Mouse (Mus musculus) forebrain, embryonic 11.5 days (tissue): ENCODE measurements at regions not wholly inside any gene's neighbourhood (a gene's known extent, or its start where the extent isn't known, plus 50 kb on each side); places are given as distances from the start of the nearest gene placed in this dataset.

Source experiments
- ATAC-seq: fragments of 200-750 bp; cut with Nextera tagmentation; replicated peaks from 2 replicates; pipeline ENCODE4 v1.8.0; 2017; ENCODE audit warnings: moderate TSS enrichment; ENCODE audit not compliant: low FRiP score
- DNase-seq: peaks from one replicate; pipeline ENCODE4 v3.0.0-alpha.2; 2017; ENCODE audit warnings: low spot score
- H3K27ac ChIP-seq: fragments of 300-500 bp; sonication (generic); 2 replicates; pipeline ENCODE4 v1.5.1; 2014; ENCODE audit warnings: low read depth, low read length
- H3K27me3 ChIP-seq: fragments of 300-500 bp; sonication (generic); 2 replicates; pipeline ENCODE4 v1.6.1; 2014; ENCODE audit warnings: mild to moderate bottlenecking, low read length, mixed read lengths; ENCODE audit not compliant: control insufficient read depth, insufficient read depth
- H3K36me3 ChIP-seq: fragments of 300-500 bp; sonication (generic); 2 replicates; pipeline ENCODE4 v1.6.1; 2014; ENCODE audit warnings: mild to moderate bottlenecking, low read length, moderate library complexity, mixed read lengths; ENCODE audit not compliant: control insufficient read depth, insufficient read depth
- H3K4me1 ChIP-seq: fragments of 300-500 bp; sonication (generic); replicated peaks from 2 replicates; pipeline ENCODE4 v1.6.1; 2014; ENCODE audit warnings: low read length, mixed read lengths; ENCODE audit not compliant: control insufficient read depth, insufficient read depth
- H3K4me2 ChIP-seq: fragments of 300-500 bp; sonication (generic); 2 replicates; pipeline ENCODE4 v1.6.1; 2014; ENCODE audit warnings: low read depth, mild to moderate bottlenecking, low read length, moderate library complexity, mixed read lengths; ENCODE audit not compliant: severe bottlenecking
- H3K4me3 ChIP-seq: fragments of 300-500 bp; sonication (generic); 2 replicates; pipeline ENCODE4 v1.5.1; 2014; ENCODE audit warnings: low read depth, low read length
- H3K9ac ChIP-seq: fragments of 300-500 bp; sonication (generic); 2 replicates; pipeline ENCODE4 v1.6.1; 2014; ENCODE audit warnings: low read length
- H3K9me3 ChIP-seq: fragments of 300-500 bp; sonication (generic); 2 replicates; pipeline ENCODE4 v1.6.1; 2016; ENCODE audit warnings: low read length, mixed read lengths; ENCODE audit not compliant: control insufficient read depth
- WGBS: fragments of 180-500 bp; shearing (Covaris S2); extraction: QIAGEN DNeasy Blood & Tissue Kit; methylation state at CpG from one replicate; pipeline ENCODE4 v1.1.7; 2014; 5-methylcytosine and 5-hydroxymethylcytosine counted together

DNA sequence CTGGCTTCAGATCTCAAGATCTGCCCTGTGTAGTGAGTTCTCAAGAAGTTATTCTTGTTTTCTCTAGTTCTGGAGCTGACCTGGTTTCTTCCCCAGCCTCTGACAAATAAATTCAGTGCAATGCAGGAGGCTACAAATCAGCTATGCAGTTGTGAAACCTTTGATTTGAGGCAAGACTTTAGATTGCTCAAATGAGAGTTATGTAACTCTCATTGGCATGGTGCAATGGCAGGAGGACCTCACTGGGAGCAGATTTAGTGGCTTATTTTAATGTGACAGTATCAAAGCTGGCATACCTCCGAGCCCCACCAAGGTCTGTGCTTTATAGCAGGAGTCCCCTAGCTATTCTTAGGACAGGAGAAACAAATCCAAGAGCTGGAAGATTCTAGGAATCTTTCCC lies 427.8 kb upstream of the Klf4 start:
- Histone ChIP-seq H3K27ac (no peak overlapping the region), H3K4me3 (no peak overlapping the region), H3K9me3 (no peaks in the 10 kb centered on the region), H3K27me3 (no peaks in the 10 kb centered on the region), H3K9ac (no peak overlapping the region), H3K4me2 (no peak overlapping the region), H3K4me1 (no peaks in the 10 kb centered on the region), H3K36me3 (no peaks in the 10 kb centered on the region)
- 73% methylated on average over 1 of the region's 1 CpGs for WGBS
- ATAC-seq (no peak), DNase-seq (no peak)

DNA sequence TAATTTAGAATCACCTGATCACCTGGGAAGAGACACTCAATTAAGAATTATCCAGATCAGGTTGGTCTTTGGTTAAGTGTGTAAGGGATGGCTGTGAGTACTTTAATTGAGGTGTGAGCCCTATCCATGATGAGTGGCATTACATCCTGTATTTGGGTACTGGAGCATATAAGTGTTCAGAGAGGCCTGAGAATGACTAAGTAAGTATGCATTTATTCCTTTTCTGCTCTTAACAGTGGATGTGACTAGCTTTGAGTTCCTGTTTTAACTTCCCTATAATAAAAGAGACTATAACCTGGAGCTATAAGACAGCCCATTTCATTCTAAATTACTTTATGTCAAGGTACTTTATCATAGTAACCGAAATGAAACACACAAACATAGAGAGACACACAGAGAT lies 421.4 kb upstream of the Klf4 start:
- Histone ChIP-seq H3K4me2 (no peak overlapping the region), H3K9ac (no peak overlapping the region), H3K27ac (no peak overlapping the region), H3K9me3 (no peaks in the 10 kb centered on the region), H3K27me3 (no peaks in the 10 kb centered on the region), H3K4me3 (no peak overlapping the region), H3K4me1 (no peaks in the 10 kb centered on the region), H3K36me3 (no peaks in the 10 kb centered on the region)
- no peak for DNase-seq
- 95% methylated on average over 1 of the region's 1 CpGs for WGBS
- ATAC-seq, result no peak

DNA sequence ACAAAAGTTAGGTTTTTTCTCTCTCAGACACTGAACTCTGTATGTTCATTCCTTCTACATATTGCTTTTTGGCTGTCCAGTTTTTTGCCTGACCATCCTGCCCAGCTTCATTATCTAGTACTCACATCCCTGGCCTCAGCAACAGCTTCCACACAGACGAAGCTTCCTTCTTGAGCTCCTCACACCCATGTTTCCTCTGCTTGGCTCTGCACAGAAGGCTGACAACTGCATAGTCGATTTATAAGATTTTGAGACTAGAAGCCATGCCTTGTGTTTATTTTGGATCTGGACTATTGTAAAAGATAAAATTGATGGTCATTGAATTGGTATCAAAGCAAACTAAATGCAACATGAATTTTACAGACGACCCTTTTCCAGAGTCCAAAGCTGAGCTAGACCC lies 420.0 kb upstream of the Klf4 start:
- Histone ChIP-seq H3K9me3 (no peaks in the 10 kb centered on the region), H3K4me1 (no peaks in the 10 kb centered on the region), H3K4me2 (no peak overlapping the region), H3K27ac (no peak overlapping the region), H3K27me3 (no peaks in the 10 kb centered on the region), H3K4me3 (no peak overlapping the region), H3K9ac (no peak overlapping the region), H3K36me3 (no peaks in the 10 kb centered on the region)
- ATAC-seq, result no peak
- 87% methylated on average over 3 of the region's 3 CpGs for WGBS
- DNase-seq, result no peak

DNA sequence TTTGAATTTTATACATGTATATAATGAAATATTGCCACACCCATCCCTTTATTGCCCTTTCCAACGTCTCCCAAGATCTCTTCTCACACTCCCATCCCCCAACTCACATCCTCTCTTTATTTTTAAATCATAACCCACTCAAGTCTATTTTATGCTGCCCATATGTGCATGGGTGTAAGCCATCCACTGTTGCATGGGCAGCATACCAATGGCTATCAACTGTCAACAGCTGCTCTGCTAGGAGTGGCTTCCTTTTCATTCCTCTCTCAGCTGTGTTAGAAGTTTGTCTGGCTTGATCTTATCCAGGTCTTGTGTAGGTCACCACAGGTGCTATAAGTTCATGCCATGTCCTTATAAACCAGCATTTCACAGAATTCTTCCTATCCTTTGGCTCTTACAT lies 409.2 kb upstream of the Klf4 start:
- H3K9ac ChIP-seq, result no peak overlapping the region

DNA sequence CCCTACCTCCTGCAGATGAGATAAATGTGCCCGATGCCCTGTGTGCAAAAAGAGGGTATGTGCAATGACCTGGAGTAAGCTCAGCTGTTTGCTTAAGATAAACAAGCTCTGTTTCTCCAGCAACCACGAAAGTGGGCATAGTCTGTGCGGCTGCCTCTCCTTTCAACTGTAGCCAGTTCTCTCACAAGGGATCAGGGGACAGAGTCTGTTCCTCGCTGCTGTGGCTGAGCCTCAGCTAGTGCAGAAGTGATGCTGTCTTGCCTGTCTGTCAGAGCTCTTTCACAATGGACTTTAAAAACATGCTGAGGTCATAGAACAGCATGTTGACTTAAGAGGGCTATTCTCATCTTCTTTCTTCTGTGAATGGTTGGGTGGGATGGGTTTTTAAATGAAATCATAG lies 406.1 kb upstream of the Klf4 start:
- Histone ChIP-seq H3K4me1 (no peaks in the 10 kb centered on the region), H3K27me3 (no peaks in the 10 kb centered on the region), H3K36me3 (no peaks in the 10 kb centered on the region), H3K9ac (no peak overlapping the region), H3K9me3 (no peaks in the 10 kb centered on the region), H3K27ac (no peak overlapping the region), H3K4me3 (no peak overlapping the region), H3K4me2 (no peak overlapping the region)
- WGBS, result 71% methylated on average over 4 of the region's 4 CpGs
- DNase-seq (no peak), ATAC-seq (no peak)

More for the DNA sequence above, 409.2 kb upstream of the Klf4 start:
- no peak for ATAC-seq
- no peak overlapping the region for H3K27ac ChIP-seq
- no peaks in the 10 kb centered on the region for H3K27me3 ChIP-seq
- H3K4me2 ChIP-seq, result no peak overlapping the region
- no peaks in the 10 kb centered on the region for H3K36me3 ChIP-seq
- no peak for DNase-seq
- no peak overlapping the region for H3K4me3 ChIP-seq
- WGBS, result 41% methylated on average over 1 of the region's 1 CpGs
- no peaks in the 10 kb centered on the region for H3K9me3 ChIP-seq
- no peaks in the 10 kb centered on the region for H3K4me1 ChIP-seq

DNA sequence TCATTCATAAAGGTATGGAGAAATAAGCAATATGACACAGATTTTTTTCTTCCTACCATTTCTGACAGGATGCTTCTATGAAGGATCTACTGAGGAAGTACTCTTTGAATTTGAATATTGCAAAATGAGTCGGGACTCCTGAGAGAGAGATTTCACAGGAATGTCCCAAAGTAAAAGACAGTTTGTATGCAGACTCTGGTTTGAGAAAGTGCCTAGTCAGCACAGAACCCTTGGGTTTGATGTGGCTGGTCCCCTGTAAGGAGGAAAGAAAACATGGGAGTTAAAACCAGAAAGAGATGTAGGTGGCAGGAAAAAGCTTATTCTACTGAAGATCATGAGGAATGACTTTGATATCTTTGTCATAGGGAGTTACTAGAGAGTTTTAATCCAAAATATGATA lies 405.6 kb upstream of the Klf4 start:
- H3K36me3 ChIP-seq, result no peaks in the 10 kb centered on the region
- no peaks in the 10 kb centered on the region for H3K27me3 ChIP-seq
- H3K9me3 ChIP-seq, result no peaks in the 10 kb centered on the region
- WGBS, result 93% methylated on average over 1 of the region's 1 CpGs
- H3K4me1 ChIP-seq, result no peaks in the 10 kb centered on the region
- no peak overlapping the region for H3K4me2 ChIP-seq
- no peak overlapping the region for H3K9ac ChIP-seq
- ATAC-seq (no peak), DNase-seq (no peak)
- H3K27ac ChIP-seq, result no peak overlapping the region
- H3K4me3 ChIP-seq, result no peak overlapping the region

DNA sequence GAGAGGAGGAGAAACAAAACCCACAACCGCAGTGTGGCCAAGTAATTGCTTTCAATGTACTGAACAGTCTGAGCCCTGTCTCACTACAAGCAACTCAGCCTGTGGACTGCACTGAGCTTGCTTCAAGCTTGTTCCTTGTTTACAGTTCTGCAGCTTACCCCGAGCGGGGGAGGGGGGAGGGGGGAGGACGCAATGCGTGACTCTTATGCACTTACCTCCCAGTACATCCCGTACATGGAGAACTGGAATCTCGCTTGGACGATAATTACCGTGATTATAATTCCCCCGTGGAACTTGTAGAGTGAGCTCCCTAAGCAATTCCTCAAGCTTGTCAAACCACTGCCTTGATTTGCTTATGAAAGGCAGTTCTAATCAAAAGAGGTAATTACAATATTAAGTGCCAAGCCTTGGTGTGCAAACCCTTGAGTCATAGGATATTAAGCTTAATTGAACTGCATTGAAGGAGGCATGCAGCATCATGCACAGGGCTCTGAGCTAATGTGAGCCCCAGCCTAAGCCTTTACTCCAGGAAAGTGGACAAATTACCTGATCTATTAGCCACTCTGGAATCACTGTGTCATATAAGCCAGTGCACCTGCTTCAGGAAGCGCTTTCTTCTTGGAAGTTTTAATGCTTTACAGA lies 397.0 kb upstream of the Klf4 start:
- Histone ChIP-seq H3K4me3 (no peak overlapping the region), H3K4me1 (0 out of 2 replicates have a peak, but pooled peaks cover 3% of the 10 kb centered on the region), H3K36me3 (no peaks in the 10 kb centered on the region), H3K4me2 (peak overlapping the region; percentile 24; the same call in 1 of the 2 replicates), H3K27me3 (no peaks in the 10 kb centered on the region), H3K9me3 (no peaks in the 10 kb centered on the region), H3K27ac (no peak overlapping the region), H3K9ac (peak overlapping the region; percentile 6; the same call in 1 of the 2 replicates)
- ATAC-seq (peak; percentile 95), DNase-seq (peak; percentile 78)
- WGBS, result 35% methylated on average over 11 of the region's 11 CpGs

DNA sequence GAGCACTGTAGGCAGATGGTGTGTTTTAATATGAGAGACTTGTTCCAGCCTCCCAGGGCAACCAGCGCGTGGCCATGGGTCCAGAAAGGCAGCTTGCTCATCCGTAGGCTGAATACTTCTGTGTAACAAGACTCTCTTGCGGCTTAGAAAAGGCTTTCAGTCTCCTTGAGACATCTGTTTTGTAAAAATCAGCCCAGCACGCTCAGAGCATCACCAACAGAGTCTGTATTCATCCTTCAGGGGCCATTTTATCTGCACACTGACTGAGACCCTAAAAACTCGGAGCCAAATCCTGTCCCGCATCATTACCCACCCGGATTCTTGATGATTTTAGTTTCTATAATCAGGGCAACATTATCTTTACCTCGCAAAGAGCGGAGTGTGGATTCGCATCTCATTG lies 396.4 kb upstream of the Klf4 start:
- DNase-seq (peak; percentile 57), ATAC-seq (peak; percentile 56)
- H3K9me3 ChIP-seq, result no peaks in the 10 kb centered on the region
- no peaks in the 10 kb centered on the region for H3K27me3 ChIP-seq
- H3K4me2 ChIP-seq, result peak overlapping the region; percentile 24; the same call in 1 of the 2 replicates
- H3K27ac ChIP-seq, result no peak overlapping the region
- no peak overlapping the region for H3K4me3 ChIP-seq
- peak overlapping the region; percentile 6; the same call in 1 of the 2 replicates for H3K9ac ChIP-seq
- H3K4me1 ChIP-seq, result 0 out of 2 replicates have a peak, but pooled peaks cover 3% of the 10 kb centered on the region
- 53% methylated on average over 11 of the region's 11 CpGs for WGBS
- no peaks in the 10 kb centered on the region for H3K36me3 ChIP-seq

DNA sequence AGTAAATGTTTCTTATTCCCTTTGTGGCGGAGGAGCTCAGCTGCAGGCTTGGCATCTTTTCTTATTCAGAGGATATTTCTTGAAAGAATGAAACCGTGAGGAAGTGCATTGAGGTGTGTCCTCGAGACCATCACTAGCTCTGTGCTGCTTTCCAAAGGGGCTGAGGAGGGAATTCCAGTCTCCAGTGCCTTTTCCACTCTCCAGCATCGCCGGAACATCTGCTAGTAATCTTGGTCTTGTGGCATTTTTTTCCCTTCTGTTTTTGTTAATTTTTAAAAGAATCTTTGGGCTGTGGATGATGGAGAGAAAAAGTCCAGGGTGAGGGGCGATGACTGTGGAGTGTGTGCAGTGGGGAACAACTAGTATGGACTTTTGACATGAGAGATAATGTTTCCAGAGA lies 395.9 kb upstream of the Klf4 start:
- 76% methylated on average over 6 of the region's 6 CpGs for WGBS
- no peaks in the 10 kb centered on the region for H3K36me3 ChIP-seq
- ATAC-seq, result no peak
- H3K9me3 ChIP-seq, result no peaks in the 10 kb centered on the region
- DNase-seq, result no peak
- H3K27me3 ChIP-seq, result no peaks in the 10 kb centered on the region
- H3K4me3 ChIP-seq, result no peak overlapping the region
- no peak overlapping the region for H3K4me2 ChIP-seq
- 0 out of 2 replicates have a peak, but pooled peaks cover 3% of the 10 kb centered on the region for H3K4me1 ChIP-seq
- H3K9ac ChIP-seq, result no peak overlapping the region
- H3K27ac ChIP-seq, result no peak overlapping the region
